Mouse (Mus musculus): ENCODE results near the gene Fyb2.

- TF ChIP-seq GATA1 (IDR thresholded peaks at IDR 0.05; ENCODE audit: low read length) (no peak), TAL1 (IDR thresholded peaks at IDR 0.05; ENCODE audit: low read length) (no peak)
These were observed 1.6 kb upstream of the Fyb2 start for GRCm38 (mm10) chr4:104911685-104912084.
